Mouse (Mus musculus): ENCODE results near the gene Cep290. TPM values are rescaled to one million over a fixed set of nuclear protein-coding genes. Genes with fewer than 3 reads are reported as not detected.

The Cep290 gene
- 3.5 and 4.3 TPM in 2 replicates for polyA plus RNA-seq (2015; fragmentation: Nextera tagmentation; extraction: Ambion mirVana)

GRCm38 (mm10) chr10:100487097-100487978, at the start of gene Cep290, which contains the start of gene Tmtc3:
Gene Cep290, plus strand, starts transcription at chr10:100487558.
Gene Tmtc3, minus strand, starts transcription at chr10:100487350.

DNA sequence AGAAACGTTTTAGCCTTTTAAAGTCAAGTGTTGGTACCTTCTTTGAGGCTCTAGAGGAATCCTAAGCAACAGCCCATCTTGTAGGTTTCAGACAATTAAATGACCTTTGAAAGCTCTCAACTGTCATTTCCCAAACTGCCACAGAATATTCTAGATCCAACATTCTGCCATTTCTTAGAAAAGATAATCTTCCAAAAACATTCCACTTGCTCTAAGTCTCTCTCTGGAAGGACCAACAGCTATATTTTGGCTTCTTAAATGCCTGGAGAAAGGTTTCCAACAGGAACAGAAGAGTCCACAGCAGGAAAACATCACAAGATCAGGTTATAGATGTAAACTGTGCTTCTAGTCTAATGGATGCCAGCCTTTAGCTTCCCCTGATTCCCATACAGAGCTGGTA, 103.0 kb downstream of the Cep290 start, which contains the start of the genes 4930430F08Rik and 1700017N19Rik:
TSS of gene 4930430F08Rik (minus strand) at position 101 of the 400 bp plus-strand sequence.
TSS of gene 1700017N19Rik (plus strand) at position 162 of the 400 bp plus-strand sequence.

Other genes starting within 250 kb of the Cep290 start
- gene Gm4301, start 151.9 kb upstream of the Cep290 start, polyA plus RNA-seq (2015; fragmentation: Nextera tagmentation; extraction: Ambion mirVana), result not detected in 2 replicates
- not detected in 2 replicates for gene Gm4302, start 146.7 kb upstream of the Cep290 start, polyA plus RNA-seq (2015; fragmentation: Nextera tagmentation; extraction: Ambion mirVana)
- not detected in 2 replicates for gene Gm4303, start 141.6 kb upstream of the Cep290 start, polyA plus RNA-seq (2015; fragmentation: Nextera tagmentation; extraction: Ambion mirVana)
- not detected in 2 replicates for gene Gm4305, start 136.5 kb upstream of the Cep290 start, polyA plus RNA-seq (2015; fragmentation: Nextera tagmentation; extraction: Ambion mirVana)
- not detected in 2 replicates for gene Gm4307, start 126.2 kb upstream of the Cep290 start, polyA plus RNA-seq (2015; fragmentation: Nextera tagmentation; extraction: Ambion mirVana)
- gene Gm4312, start 105.0 kb upstream of the Cep290 start, polyA plus RNA-seq (2015; fragmentation: Nextera tagmentation; extraction: Ambion mirVana), result not detected in 2 replicates
- 5.5 and 8.0 TPM in 2 replicates for gene Tmtc3, start 208 bp upstream of the Cep290 start, polyA plus RNA-seq (2015; fragmentation: Nextera tagmentation; extraction: Ambion mirVana)
- gene 4930430F08Rik, start 102.9 kb downstream of the Cep290 start, polyA plus RNA-seq (2015; fragmentation: Nextera tagmentation; extraction: Ambion mirVana), result 14.4 and 14.5 TPM in 2 replicates
- gene 1700017N19Rik, start 102.9 kb downstream of the Cep290 start, polyA plus RNA-seq (2015; fragmentation: Nextera tagmentation; extraction: Ambion mirVana), result 0.14 TPM in 1 of 2 replicates, not detected in the other

Measured in adrenal gland, postnatal 0 days (tissue).